Mouse (Mus musculus) ES-Bruce4 (cell line): Measurements from ENCODE around the gene Rln1.

ENCODE experiments used
- CTCF ChIP-seq: IDR thresholded peaks from one replicate; pipeline ENCODE4 v1.8.1; 2011; ENCODE audit warnings: low read depth, low read length
- POLR2A ChIP-seq: IDR thresholded peaks from one replicate; pipeline ENCODE4 v1.8.1; 2011; ENCODE audit warnings: low read length; ENCODE audit not compliant: insufficient read depth

DNA sequence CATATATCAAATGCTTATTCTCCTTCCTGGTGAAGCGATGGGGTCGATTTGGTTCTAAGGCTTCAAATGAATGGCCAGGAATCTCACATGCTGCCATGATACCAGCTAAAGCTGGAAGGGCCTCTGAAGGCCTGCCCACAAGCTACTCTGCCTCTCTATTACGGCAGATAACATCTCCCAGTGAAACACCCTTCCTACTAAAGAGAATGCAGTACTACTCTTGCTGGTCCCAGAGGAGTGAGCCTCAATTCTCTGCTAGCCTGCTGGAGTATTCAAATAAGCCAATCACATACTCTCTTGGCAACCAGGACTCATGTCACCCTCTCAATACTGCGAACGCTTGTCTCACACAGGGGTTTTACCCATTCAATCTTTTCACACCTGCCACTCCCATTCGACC lies 7.8 kb upstream of the Rln1 start:
- TF ChIP-seq POLR2A (no peak), CTCF (no peak)
